In the genomic region with DNA sequence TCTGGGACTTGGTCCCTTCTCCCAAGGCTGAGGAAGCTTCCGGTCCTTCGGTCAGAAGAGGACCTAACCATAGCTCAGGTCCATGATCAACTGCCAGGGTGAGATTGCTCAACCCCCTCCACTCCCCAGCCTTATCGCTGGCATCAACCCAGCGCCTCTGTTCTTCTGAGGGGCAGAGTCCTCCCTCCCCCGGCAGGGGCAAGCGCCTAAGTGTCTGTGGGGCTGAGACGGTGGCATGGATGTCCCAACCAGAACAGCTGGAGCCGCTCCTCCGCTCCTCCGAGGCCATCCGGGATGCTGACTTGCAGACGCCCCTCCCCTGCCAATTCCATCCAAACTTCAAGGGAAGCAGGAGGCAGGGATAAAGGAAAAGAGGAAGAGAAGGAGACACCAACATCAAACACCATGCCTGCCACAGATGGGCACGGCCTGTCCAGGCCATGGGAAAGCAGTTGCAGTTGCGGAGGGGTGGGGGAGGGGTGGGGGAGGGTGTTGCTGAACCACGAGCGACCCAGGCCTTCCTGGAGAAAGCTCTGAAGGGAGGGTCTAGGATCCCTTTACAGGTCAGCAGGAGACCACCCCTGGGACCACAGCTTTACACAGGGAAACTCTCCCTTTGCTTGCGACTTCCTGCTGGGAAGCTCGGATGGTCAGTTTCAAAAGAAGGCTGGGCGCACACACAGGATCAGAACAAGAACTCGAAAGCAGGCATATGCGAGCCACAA, we compare ENCODE assay signal across 8 mouse cellular contexts. TPM values are rescaled to one million over a fixed set of nuclear protein-coding genes. Genes with fewer than 3 reads are reported as not detected.
DNase-seq lines count a peak whose midpoint lies in the region; ATAC-seq and TF ChIP-seq lines count a peak whose summit lies in the region.

No protein-coding gene starts in this region.

- peak overlapping the region; percentile 92 for H3K9ac ChIP-seq in lung, embryonic 15.5 days

- 36% methylated on average over 21 of the region's 21 CpGs for whole genome bisulfite sequencing in kidney, adult 2 months
- 2% methylated on average over 21 of the region's 21 CpGs for WGBS in lung, embryonic 15.5 days

- peak; percentile 4; the same call in 1 of the 2 replicates for ATAC-seq in G1E (ENCODE audit: extremely low read depth, insufficient number of reproducible peaks, low FRiP score, poor library complexity, severe bottlenecking)
- peak; percentile 40 for ATAC-seq in lung, embryonic 15.5 days (ENCODE audit: borderline replicate concordance, extremely low read depth, low FRiP score, low TSS enrichment)
- no peak for ATAC-seq in cerebellum, adult (ENCODE audit: insufficient number of reproducible peaks, low FRiP score, low TSS enrichment)

- H3K27me3 ChIP-seq in G1E (ENCODE audit: insufficient read depth, low read length), result no peaks in the 10 kb centered on the region
- H3K27me3 ChIP-seq in kidney, adult 2 months (replicated peaks; ENCODE audit: control insufficient read depth, insufficient read depth, low read length), result no peaks in the 10 kb centered on the region
- no peaks in the 10 kb centered on the region for H3K27me3 ChIP-seq in lung, embryonic 15.5 days

- peaks cover 60% of the 10 kb centered on the region for H3K4me1 ChIP-seq in G1E (ENCODE audit: insufficient read depth, low read depth, low read length)
- H3K4me1 ChIP-seq in kidney, adult 2 months (ENCODE audit: control insufficient read depth, insufficient read depth, low read length), result peaks cover 9% of the 10 kb centered on the region; the same call in 1 of the 2 replicates
- H3K4me1 ChIP-seq in lung, embryonic 15.5 days, result peaks cover 55% of the 10 kb centered on the region

- no peak for TF ChIP-seq CTCF in G1E (IDR thresholded peaks at IDR 0.05; ENCODE audit: low read depth, low read length)
- TF ChIP-seq CTCF in kidney, adult 2 months (conservative IDR thresholded peaks at IDR 0.05; ENCODE audit: insufficient read depth, insufficient read length, low read depth, low read length), result no peak

- peak overlapping the region; percentile 79 for H3K27ac ChIP-seq in kidney, adult 2 months (ENCODE audit: insufficient read depth, low read depth, low read length)
- H3K27ac ChIP-seq in lung, embryonic 15.5 days, result peak overlapping the region; percentile 98

- no peaks in the 10 kb centered on the region for H3K9me3 ChIP-seq in G1E (replicated peaks)
- no peaks in the 10 kb centered on the region for H3K9me3 ChIP-seq in lung, embryonic 15.5 days

- peak overlapping the region; percentile 86 for H3K4me2 ChIP-seq in lung, embryonic 15.5 days

- no peak for TF ChIP-seq POLR2A in kidney, adult 2 months (IDR thresholded peaks at IDR 0.05; ENCODE audit: low read depth, low read length)

- H3K4me3 ChIP-seq in G1E (ENCODE audit: low read depth, low read length), result peak overlapping the region; percentile 77; the same call in 1 of the 2 replicates
- H3K4me3 ChIP-seq in kidney, adult 2 months (ENCODE audit: insufficient read depth, low read depth, low read length), result peak overlapping the region; percentile 68
- H3K4me3 ChIP-seq in lung, embryonic 15.5 days, result peak overlapping the region; percentile 81

- H3K36me3 ChIP-seq in G1E (replicated peaks), result peaks cover 46% of the 10 kb centered on the region
- H3K36me3 ChIP-seq in kidney, adult 2 months (ENCODE audit: control insufficient read depth, insufficient read depth, low read length), result no peaks in the 10 kb centered on the region
- peaks cover 20% of the 10 kb centered on the region; the same call in 1 of the 2 replicates for H3K36me3 ChIP-seq in lung, embryonic 15.5 days

- peak; percentile 30 for DNase-seq in G1E (ENCODE audit: low spot score)
- peak; percentile 78 to 81 for DNase-seq in adrenal gland, postnatal 36 days
- peak; percentile 32 for DNase-seq in forelimb bud, embryonic 11.5 days (ENCODE audit: low read depth, low spot score)
- peak; percentile 60 for DNase-seq in kidney, adult 2 months
- peak; percentile 31 for DNase-seq in ovary, postnatal 14 days (ENCODE audit: low spot score)
- no peak for DNase-seq in left cerebral cortex, adult 8-10 months (ENCODE audit: low spot score in 2 of 2)

RNA-seq across cellular contexts. Expression of a gene that starts 2.7 kb away (rescaled TPM):
- total RNA-seq in G1E (2014; fragmentation: Nextera tagmentation), result 11.6 and 38.6 TPM in 2 replicates
- 10.6 and 10.8 TPM in 2 replicates for total RNA-seq in G1E (2017)
- polyA plus RNA-seq in G1E (2012), result 20.2 and 22.8 TPM in 2 replicates
- 100 to 1,000 TPM; 128 to 136 TPM for total RNA-seq in adrenal gland, postnatal 36 days (2021)
- polyA plus RNA-seq in kidney, adult 2 months (2012; rRNA removed), result 18.0 and 18.2 TPM in 2 replicates
- 122 TPM in 2 replicates for polyA plus RNA-seq in lung, embryonic 15.5 days (2015; fragmentation: Nextera tagmentation; extraction: Ambion mirVana)
- total RNA-seq in left cerebral cortex, adult 8-10 months (2022), result 10 to 100 TPM; 30.5 to 32.6 (median 31.8) TPM

RNA-seq across cellular contexts. Expression of a gene that starts 39.1 kb away (rescaled TPM):
- not detected in 2 replicates for total RNA-seq in G1E (2014; fragmentation: Nextera tagmentation)
- not detected in 2 replicates for total RNA-seq in G1E (2017)
- polyA plus RNA-seq in G1E (2012), result not detected in 2 replicates
- under 1 TPM; 0.23 to 0.76 TPM for total RNA-seq in adrenal gland, postnatal 36 days (2021)
- 8.9 and 9.0 TPM in 2 replicates for polyA plus RNA-seq in kidney, adult 2 months (2012; rRNA removed)
- polyA plus RNA-seq in lung, embryonic 15.5 days (2015; fragmentation: Nextera tagmentation; extraction: Ambion mirVana), result 0.57 and 2.7 TPM in 2 replicates
- under 1 TPM in 2 of 4 experiments, not detected in 2; 0.35 to 0.76 TPM for total RNA-seq in left cerebral cortex, adult 8-10 months (2022)

Comparison
In these comparisons a context has a peak if more than half of its experiments do, and no peak if none do; other contexts are left out.
1. DNase-seq: peak in G1E (single experiment), adrenal gland, postnatal 36 days (2 of 2), forelimb bud, embryonic 11.5 days (single experiment), kidney, adult 2 months (single experiment) and ovary, postnatal 14 days (single experiment); none in left cerebral cortex, adult 8-10 months (0 of 2).
2. Peak in every context shown above with its lines, with median percentiles within 50 percentile points of each other: H3K4me3 ChIP-seq.